Mouse (Mus musculus): ENCODE results near the gene Eef1b2. TPM values are rescaled to one million over a fixed set of nuclear protein-coding genes. Genes with fewer than 3 reads are reported as not detected.
"Not testable (repeated sequence)": the region's sequence is repeated elsewhere in the genome, so short reads cannot be mapped to it uniquely, and the experiment has no call there.

Eef1b2 gene
- polyA plus RNA-seq, 1 experiment from 2014 or later, result 403 TPM

GRCm38 (mm10) chr1:63181019-63181418 lies 4.4 kb downstream of the Eef1b2 start:
- peaks cover 2 to 9% of the 10 kb centered on the region in 2 experiments; a peak in 3 of 4 replicates for H3K4me1 ChIP-seq (ENCODE audit: control insufficient read depth in 2 of 2, insufficient read depth in 2 of 2, low read length in 2 of 2)
- H3K27me3 ChIP-seq (ENCODE audit: control insufficient read depth, insufficient read depth, low read length), result no peaks in the 10 kb centered on the region
- peak; percentile 76 for ATAC-seq (ENCODE audit: insufficient number of reproducible peaks, insufficient read depth, low FRiP score, low read depth)
- no peak overlapping the region for H3K9ac ChIP-seq (ENCODE audit: low read length)
- H3K4me3 ChIP-seq (ENCODE audit: control insufficient read depth in 1 of 2, insufficient read depth in 1 of 2, low read depth in 1 of 2, low read length in 2 of 2), result no peak overlapping the region
- H3K4me2 ChIP-seq (ENCODE audit: low read length), result no peak overlapping the region
- H3K27ac ChIP-seq (replicated peaks in 1 of 2; ENCODE audit: control insufficient read depth in 1 of 2, insufficient read depth in 1 of 2, low read depth in 2 of 2, low read length in 2 of 2), result no peak overlapping the region
- no peaks in the 10 kb centered on the region for H3K9me3 ChIP-seq (ENCODE audit: control insufficient read depth, low read length)
- WGBS, result 6% methylated on average over 3 of the region's 3 CpGs
- H3K36me3 ChIP-seq (ENCODE audit: control insufficient read depth, insufficient read depth, low read length), result peaks cover 33% of the 10 kb centered on the region

GRCm38 (mm10) chr1:63181480-63181879 lies 4.9 kb downstream of the Eef1b2 start:
- 100% methylated on average over 1 of the region's 1 CpGs for WGBS
- H3K4me3 ChIP-seq (ENCODE audit: control insufficient read depth in 1 of 2, insufficient read depth in 1 of 2, low read depth in 1 of 2, low read length in 2 of 2), result no peak overlapping the region
- no peaks in the 10 kb centered on the region for H3K27me3 ChIP-seq (ENCODE audit: control insufficient read depth, insufficient read depth, low read length)
- no peaks in the 10 kb centered on the region for H3K9me3 ChIP-seq (ENCODE audit: control insufficient read depth, low read length)
- ATAC-seq (ENCODE audit: insufficient number of reproducible peaks, insufficient read depth, low FRiP score, low read depth), result no peak
- no peak overlapping the region for H3K9ac ChIP-seq (ENCODE audit: low read length)
- H3K36me3 ChIP-seq (ENCODE audit: control insufficient read depth, insufficient read depth, low read length), result peaks cover 33% of the 10 kb centered on the region
- no peak overlapping the region for H3K27ac ChIP-seq (replicated peaks in 1 of 2; ENCODE audit: control insufficient read depth in 1 of 2, insufficient read depth in 1 of 2, low read depth in 2 of 2, low read length in 2 of 2)
- H3K4me1 ChIP-seq (ENCODE audit: control insufficient read depth in 2 of 2, insufficient read depth in 2 of 2, low read length in 2 of 2), result peaks cover 2 to 9% of the 10 kb centered on the region in 2 experiments; a peak in 3 of 4 replicates
- no peak overlapping the region for H3K4me2 ChIP-seq (ENCODE audit: low read length)

- peaks cover 33% of the 10 kb centered on the region for H3K36me3 ChIP-seq (ENCODE audit: control insufficient read depth, insufficient read depth, low read length)
- 72% methylated on average over 5 of the region's 5 CpGs for WGBS
- H3K4me3 ChIP-seq (ENCODE audit: control insufficient read depth in 1 of 2, insufficient read depth in 1 of 2, low read depth in 1 of 2, low read length in 2 of 2), result no peak overlapping the region
- H3K27me3 ChIP-seq (ENCODE audit: control insufficient read depth, insufficient read depth, low read length), result no peaks in the 10 kb centered on the region
- no peak for ATAC-seq (ENCODE audit: insufficient number of reproducible peaks, insufficient read depth, low FRiP score, low read depth)
- no peaks in the 10 kb centered on the region for H3K9me3 ChIP-seq (ENCODE audit: control insufficient read depth, low read length)
- H3K4me1 ChIP-seq (ENCODE audit: control insufficient read depth in 2 of 2, insufficient read depth in 2 of 2, low read length in 2 of 2), result peaks cover 2 to 9% of the 10 kb centered on the region in 2 experiments; a peak in 3 of 4 replicates
- no peak overlapping the region for H3K27ac ChIP-seq (replicated peaks in 1 of 2; ENCODE audit: control insufficient read depth in 1 of 2, insufficient read depth in 1 of 2, low read depth in 2 of 2, low read length in 2 of 2)
- H3K9ac ChIP-seq (ENCODE audit: low read length), result no peak overlapping the region
- H3K4me2 ChIP-seq (ENCODE audit: low read length), result no peak overlapping the region
Observed at GRCm38 (mm10) chr1:63182212-63182611, 5.6 kb downstream of the Eef1b2 start.

GRCm38 (mm10) chr1:63182636-63183270 lies 6.1 kb downstream of the Eef1b2 start:
- peaks cover 2 to 6% of the 10 kb centered on the region in 2 experiments; a peak in 3 of 4 replicates for H3K4me1 ChIP-seq (ENCODE audit: control insufficient read depth in 2 of 2, insufficient read depth in 2 of 2, low read length in 2 of 2)
- H3K27me3 ChIP-seq (ENCODE audit: control insufficient read depth, insufficient read depth, low read length), result no peaks in the 10 kb centered on the region
- ATAC-seq (ENCODE audit: insufficient number of reproducible peaks, insufficient read depth, low FRiP score, low read depth), result no peak
- 58% methylated on average over 10 of the region's 10 CpGs for WGBS
- no peak overlapping the region for H3K4me3 ChIP-seq (ENCODE audit: control insufficient read depth in 1 of 2, insufficient read depth in 1 of 2, low read depth in 1 of 2, low read length in 2 of 2)
- H3K9me3 ChIP-seq (ENCODE audit: control insufficient read depth, low read length), result no peaks in the 10 kb centered on the region
- no peak overlapping the region for H3K9ac ChIP-seq (ENCODE audit: low read length)
- H3K36me3 ChIP-seq (ENCODE audit: control insufficient read depth, insufficient read depth, low read length), result peaks cover 33% of the 10 kb centered on the region
- H3K4me2 ChIP-seq (ENCODE audit: low read length), result no peak overlapping the region
- no peak overlapping the region for H3K27ac ChIP-seq (replicated peaks in 1 of 2; ENCODE audit: control insufficient read depth in 1 of 2, insufficient read depth in 1 of 2, low read depth in 2 of 2, low read length in 2 of 2)

GRCm38 (mm10) chr1:63185430-63185829 lies 8.8 kb downstream of the Eef1b2 start:
- not testable (repeated sequence) for ATAC-seq (ENCODE audit: insufficient number of reproducible peaks, insufficient read depth, low FRiP score, low read depth); H3K9ac ChIP-seq (ENCODE audit: low read length); H3K36me3 ChIP-seq (ENCODE audit: control insufficient read depth, insufficient read depth, low read length); H3K4me2 ChIP-seq (ENCODE audit: low read length); H3K9me3 ChIP-seq (ENCODE audit: control insufficient read depth, low read length); H3K27me3 ChIP-seq (ENCODE audit: control insufficient read depth, insufficient read depth, low read length); H3K4me1 ChIP-seq (ENCODE audit: control insufficient read depth in 2 of 2, insufficient read depth in 2 of 2, low read length in 2 of 2); H3K27ac ChIP-seq (replicated peaks in 1 of 2; ENCODE audit: control insufficient read depth in 1 of 2, insufficient read depth in 1 of 2, low read depth in 2 of 2, low read length in 2 of 2); H3K4me3 ChIP-seq (ENCODE audit: control insufficient read depth in 1 of 2, insufficient read depth in 1 of 2, low read depth in 1 of 2, low read length in 2 of 2)
- WGBS, result 99% methylated on average over 6 of the region's 6 CpGs

GRCm38 (mm10) chr1:63188536-63188935 lies 11.9 kb downstream of the Eef1b2 start:
- 76% methylated on average over 3 of the region's 3 CpGs for WGBS
- no peaks in the 10 kb centered on the region for H3K27me3 ChIP-seq (ENCODE audit: control insufficient read depth, insufficient read depth, low read length)
- H3K4me1 ChIP-seq (ENCODE audit: control insufficient read depth in 2 of 2, insufficient read depth in 2 of 2, low read length in 2 of 2), result peaks cover 5 to 15% of the 10 kb centered on the region in 2 experiments
- no peak overlapping the region for H3K4me2 ChIP-seq (ENCODE audit: low read length)
- no peak overlapping the region for H3K9ac ChIP-seq (ENCODE audit: low read length)
- no peak overlapping the region for H3K4me3 ChIP-seq (ENCODE audit: control insufficient read depth in 1 of 2, insufficient read depth in 1 of 2, low read depth in 1 of 2, low read length in 2 of 2)
- no peaks in the 10 kb centered on the region for H3K9me3 ChIP-seq (ENCODE audit: control insufficient read depth, low read length)
- no peak overlapping the region for H3K27ac ChIP-seq (replicated peaks in 1 of 2; ENCODE audit: control insufficient read depth in 1 of 2, insufficient read depth in 1 of 2, low read depth in 2 of 2, low read length in 2 of 2)
- H3K36me3 ChIP-seq (ENCODE audit: control insufficient read depth, insufficient read depth, low read length), result no peaks in the 10 kb centered on the region
- ATAC-seq (ENCODE audit: insufficient number of reproducible peaks, insufficient read depth, low FRiP score, low read depth), result no peak

GRCm38 (mm10) chr1:63190851-63191250 lies 14.2 kb downstream of the Eef1b2 start:
- no peaks in the 10 kb centered on the region for H3K9me3 ChIP-seq (ENCODE audit: control insufficient read depth, low read length)
- H3K36me3 ChIP-seq (ENCODE audit: control insufficient read depth, insufficient read depth, low read length), result no peaks in the 10 kb centered on the region
- H3K4me1 ChIP-seq (ENCODE audit: control insufficient read depth in 2 of 2, insufficient read depth in 2 of 2, low read length in 2 of 2), result peaks cover 5 to 15% of the 10 kb centered on the region in 2 experiments
- no peaks in the 10 kb centered on the region for H3K27me3 ChIP-seq (ENCODE audit: control insufficient read depth, insufficient read depth, low read length)
- H3K4me2 ChIP-seq (ENCODE audit: low read length), result peak overlapping the region; percentile 27; the same call in 1 of the 2 replicates
- WGBS, result 24% methylated on average over 8 of the region's 8 CpGs
- no peak for ATAC-seq (ENCODE audit: insufficient number of reproducible peaks, insufficient read depth, low FRiP score, low read depth)
- no peak overlapping the region; a peak in 1 of 4 replicates for H3K4me3 ChIP-seq (ENCODE audit: control insufficient read depth in 1 of 2, insufficient read depth in 1 of 2, low read depth in 1 of 2, low read length in 2 of 2)
- H3K27ac ChIP-seq (replicated peaks in 1 of 2; ENCODE audit: control insufficient read depth in 1 of 2, insufficient read depth in 1 of 2, low read depth in 2 of 2, low read length in 2 of 2), result peak overlapping the region; percentile 50 to 60
- H3K9ac ChIP-seq (ENCODE audit: low read length), result no peak overlapping the region
